Mouse (Mus musculus): ENCODE results near the gene Lpin2.

Lpin2 gene

DNA sequence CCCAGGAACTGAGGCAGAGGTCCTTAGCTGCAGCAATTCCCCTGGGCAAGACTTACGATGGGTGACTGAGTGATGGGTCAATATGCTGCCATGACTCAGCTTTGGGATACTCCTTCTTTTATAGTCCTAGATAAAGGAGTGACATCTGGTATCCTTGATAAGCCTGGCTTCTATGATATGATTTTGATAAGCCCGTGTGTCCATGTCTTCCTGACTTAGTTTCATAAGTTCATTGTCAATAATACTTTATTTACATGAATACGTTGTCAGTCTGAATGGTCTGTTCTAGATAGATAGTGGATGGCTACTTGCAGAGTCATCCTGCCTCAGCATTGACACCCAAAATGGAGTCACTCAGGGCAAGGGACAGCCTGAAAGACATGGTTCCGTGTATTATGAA, 11.2 kb upstream of the Lpin2 start:
- no peak for DNase-seq (ENCODE audit: low read depth, low spot score)

DNA sequence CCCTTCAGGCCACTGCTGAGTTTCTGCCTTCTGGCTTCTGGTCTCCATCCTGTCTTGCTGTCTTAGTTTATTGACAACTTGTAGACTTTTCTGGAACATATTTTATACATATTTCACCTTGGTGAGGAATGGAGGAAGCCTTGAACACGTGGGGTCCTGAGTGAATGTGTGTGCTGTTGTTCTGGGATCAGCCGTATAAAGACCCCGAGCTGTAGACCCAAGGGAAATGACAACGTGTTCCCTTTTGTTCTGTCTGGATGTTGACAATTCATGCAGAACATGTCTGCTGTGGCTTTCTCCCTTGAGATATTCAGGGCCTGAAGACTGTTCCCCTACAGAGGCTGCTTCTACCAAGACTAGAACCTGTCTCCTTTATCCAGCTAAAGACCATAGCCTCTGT, 5.0 kb upstream of the Lpin2 start:
- DNase-seq (ENCODE audit: low read depth, low spot score): no peak

DNA sequence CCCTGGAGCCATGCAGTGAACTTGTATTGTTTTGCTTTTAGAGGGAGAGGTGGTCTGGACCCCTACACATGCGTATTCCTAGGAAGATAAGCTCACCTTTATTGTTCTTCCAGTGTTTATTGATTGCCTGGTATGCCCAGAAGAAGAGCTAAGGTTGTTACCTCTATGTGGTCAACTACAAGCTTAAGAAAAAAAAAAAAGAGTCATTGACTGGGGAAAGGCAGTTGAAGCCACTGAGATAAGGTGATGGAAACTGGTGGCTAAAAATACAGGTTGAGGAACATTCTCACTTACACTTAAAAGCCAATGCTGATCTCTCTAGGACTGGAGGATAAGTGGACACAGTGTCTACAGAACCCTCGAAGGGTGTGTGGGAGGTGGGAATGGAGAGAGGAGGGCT, 4.4 kb upstream of the Lpin2 start:
- DNase-seq (ENCODE audit: low read depth, low spot score): no peak

DNA sequence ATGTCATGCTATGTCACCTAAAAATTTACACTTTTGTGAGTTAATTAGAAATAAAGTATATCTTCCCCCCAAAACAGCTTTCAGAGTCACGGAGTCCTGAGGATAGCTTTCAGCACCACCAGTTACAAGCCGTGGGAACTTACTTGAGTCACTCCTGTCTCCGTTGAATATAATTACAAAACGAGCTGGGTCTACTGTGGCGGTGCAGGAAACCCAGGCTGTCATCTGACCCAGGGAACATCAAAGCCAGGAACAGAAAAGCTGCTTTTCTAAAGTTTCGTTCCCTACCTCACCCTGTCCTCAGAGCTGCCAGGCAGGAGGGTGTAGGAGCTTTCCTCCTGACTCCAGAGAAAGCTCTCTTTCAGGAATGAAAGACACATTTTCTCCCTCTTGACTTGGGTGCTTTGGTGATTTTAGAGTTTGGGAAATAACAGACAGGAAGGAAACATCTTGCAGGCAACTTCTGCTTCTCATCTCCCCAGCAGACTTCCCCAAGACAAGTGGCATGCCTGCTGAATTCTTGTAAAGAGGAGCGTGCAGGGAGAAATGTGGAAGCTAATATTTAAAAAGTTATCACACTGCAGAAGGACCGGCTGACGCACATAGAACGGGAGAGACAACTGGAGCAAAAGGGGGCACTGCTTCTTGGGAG, 3.7 kb upstream of the Lpin2 start:
- peak; percentile 44 for DNase-seq (ENCODE audit: low read depth, low spot score)

DNA sequence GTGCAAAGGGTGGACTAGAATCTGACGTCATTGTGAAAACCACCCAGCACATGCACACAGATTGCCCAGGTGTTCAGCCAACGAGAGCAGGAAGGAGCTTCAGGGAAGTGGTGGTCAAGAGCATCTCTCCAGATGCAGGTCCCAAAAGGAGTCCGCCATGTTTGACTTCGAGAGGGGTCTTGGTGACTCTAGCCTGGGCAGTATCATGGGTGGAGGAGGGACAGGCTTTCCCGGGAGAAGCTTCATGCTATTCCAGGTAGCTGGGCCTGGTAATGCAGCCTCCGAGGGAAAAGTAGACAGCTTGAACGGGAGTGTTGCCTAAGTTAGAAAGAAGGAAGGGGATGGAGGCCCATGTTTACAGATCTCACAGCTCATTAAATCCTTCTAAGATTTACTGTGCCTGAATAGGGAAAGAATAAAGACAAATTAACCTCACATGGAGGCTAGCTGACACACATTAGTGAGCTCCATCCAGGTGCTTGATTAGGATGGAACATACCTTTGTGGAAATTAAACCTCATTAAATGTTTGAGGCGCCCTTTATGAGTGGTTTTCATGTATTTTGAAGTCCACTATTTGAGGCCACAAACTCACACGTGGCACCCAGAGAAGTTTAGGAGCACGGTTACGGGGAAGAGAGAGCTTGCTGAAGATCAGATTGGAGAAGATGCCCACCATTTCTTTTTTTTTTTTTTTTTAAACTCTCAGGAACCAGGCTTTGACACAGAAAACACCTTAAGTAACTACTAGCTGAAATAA, 2.6 kb upstream of the Lpin2 start:
- no peak for DNase-seq (ENCODE audit: low read depth, low spot score)

DNA sequence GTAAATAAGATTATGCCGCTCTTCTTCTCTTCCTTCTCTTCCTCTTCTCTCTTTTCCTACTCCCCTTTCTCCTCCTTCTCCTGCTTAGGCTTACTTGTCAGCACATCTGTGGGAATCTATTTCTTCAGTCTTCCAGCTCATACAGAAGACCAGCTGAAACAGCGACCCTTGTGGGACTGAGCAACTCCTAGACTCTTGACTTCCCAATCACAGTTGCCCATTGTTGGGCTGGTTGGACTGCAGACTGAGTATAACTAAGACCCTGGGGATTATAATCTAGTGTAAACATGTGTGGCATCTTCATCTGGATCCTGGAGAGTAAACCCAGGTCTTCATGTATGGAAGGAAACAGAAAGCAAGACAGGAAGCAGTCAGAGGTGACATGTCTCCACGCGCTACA, 1.8 kb upstream of the Lpin2 start:
- no peak for DNase-seq (ENCODE audit: low read depth, low spot score)

DNA sequence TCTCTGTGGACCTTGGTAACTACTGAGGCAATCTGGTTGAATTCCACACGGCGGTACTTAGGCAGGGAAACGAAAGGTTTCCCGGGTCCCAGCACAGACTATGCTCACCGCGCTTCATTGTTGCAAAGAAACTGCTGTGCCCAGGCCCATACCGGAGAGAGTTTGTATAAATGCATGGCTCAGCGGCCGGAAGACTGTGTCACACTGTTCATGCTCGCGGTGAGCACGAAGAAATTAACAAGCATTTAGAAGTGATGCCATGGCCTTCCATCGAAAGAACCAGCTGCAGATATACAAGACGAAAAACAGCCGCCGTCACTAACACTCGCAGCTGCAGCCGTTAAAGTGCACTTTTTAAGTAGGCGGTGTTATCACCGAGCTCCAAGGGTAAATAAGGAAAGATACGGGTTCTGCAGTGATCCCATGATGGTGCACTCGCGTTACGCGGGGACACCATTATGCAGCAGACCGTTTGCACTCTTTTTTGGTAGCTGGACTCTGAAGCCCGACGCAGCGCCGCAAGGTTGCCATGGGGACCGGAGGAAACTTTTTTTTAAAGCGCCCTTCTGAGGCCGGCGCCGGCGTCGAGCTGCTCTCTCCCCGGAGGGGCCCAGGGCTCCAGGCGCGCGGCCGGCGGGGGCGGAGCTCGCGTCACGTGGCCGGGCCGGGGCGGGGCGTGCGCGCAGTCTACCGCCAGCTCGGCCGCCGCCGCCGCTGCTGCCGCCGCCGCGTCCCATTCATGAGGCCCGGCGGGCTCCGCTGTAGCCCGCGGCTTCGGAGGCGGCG, 704 bp downstream of the Lpin2 start:
- DNase-seq (ENCODE audit: low read depth, low spot score): peak; percentile 93

DNA sequence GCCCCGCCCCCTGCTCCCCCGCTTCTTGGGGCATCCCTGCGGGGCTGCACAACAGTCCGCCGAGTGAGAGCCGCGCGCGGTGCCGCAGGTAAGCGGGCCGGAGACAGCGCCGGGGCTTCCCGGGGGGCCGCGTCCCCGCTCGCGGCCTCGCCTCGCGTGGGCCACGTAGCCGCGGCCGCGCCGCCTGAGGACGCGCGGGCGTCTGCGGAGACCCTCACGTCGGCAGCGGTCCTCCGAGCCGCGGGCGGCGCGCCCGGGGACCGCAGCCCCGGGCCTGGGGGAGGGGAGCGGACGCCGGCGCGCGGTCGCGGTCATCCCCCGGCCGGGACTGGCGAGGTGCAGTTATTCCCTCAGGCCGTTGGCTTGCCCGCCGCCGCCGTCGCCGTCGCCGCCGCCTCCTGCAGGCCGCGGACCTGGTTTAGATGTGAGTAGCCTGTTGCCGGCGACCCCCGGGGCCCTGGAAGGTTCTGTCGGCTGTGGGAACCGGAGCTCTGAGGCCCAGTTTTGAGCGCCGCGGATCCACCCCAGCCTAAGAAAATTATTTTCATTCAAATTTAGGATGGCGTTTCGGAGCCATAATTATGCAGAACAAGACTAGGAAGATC, 1.4 kb downstream of the Lpin2 start:
- peak; percentile 54 for DNase-seq (ENCODE audit: low read depth, low spot score)

DNA sequence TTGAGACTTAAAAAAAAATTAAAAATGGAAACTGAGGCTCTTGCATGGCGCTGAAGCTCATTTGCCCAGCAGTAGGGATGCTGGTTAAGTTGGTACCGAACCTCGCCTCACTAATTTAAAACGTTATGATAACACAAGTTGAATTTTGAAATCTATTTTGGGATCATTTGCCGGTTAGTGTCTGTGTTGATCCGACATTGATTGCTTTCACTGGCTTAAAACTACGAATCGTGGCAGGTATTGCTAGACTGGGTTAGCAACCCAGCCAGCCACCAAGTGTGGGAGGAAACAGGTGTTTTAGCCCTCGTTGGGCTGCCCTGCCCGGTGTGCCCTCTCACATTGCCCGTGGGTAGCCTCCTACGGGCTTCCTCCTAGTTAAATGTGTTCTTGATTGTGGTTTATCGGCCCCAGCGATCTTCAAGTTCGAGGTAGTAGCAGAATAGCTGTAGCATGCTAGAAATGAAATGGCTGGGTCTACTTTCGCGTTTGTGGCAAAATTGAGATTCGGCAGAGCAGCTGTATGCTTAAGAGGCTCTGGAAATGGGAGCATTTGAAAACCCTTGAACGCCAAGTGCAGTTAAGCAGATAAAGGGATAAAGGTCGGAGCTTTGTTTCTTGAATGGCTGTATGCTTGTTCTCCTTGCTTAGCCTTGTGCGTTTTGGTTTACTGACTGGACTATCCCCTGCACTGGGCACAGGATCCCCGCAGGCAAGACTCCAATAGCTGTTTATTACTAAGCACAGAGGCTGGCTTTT, 2.2 kb downstream of the Lpin2 start:
- peak; percentile 60 for DNase-seq (ENCODE audit: low read depth, low spot score)

DNA sequence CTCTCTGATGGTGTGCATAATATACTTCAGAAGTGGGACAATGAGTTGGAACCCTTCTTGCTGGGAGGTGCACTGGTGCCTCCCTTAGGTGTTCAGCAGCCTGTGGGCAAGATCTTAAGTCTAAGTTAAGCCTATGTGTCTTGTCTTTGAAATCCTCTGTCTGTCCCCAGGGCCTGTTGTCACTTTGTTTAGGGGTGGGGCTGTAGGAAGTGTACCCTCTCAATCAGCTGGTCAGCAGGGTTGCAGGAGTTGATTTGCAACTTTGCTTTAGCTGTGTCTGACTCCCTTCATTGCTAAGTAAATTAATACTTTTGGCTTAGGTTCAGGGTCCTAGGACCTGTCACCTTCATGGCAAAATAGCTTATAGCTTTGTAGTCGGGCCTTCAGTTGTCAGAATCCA, 3.0 kb downstream of the Lpin2 start:
- DNase-seq (ENCODE audit: low read depth, low spot score): no peak

DNA sequence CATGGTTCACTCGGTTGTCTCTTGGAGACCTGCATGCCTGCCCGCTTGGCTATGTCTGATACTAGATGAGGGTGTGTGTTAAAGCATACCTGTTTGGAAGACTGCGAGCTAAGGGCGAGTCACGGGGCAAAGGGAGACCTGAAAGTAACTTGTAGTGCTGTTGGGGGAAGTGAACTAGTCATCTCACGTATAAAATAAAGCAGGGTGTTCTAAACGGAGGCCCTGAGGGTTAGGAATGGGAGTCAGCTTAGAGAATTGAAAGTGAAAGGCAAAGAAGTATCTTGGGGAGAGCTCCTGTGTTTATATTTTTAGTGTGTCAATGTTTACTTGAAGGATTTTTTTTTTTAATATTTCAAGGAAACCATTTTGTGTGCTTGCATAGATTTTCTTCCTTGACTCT, 8.2 kb downstream of the Lpin2 start:
- peak; percentile 25 for DNase-seq (ENCODE audit: low read depth, low spot score)

DNA sequence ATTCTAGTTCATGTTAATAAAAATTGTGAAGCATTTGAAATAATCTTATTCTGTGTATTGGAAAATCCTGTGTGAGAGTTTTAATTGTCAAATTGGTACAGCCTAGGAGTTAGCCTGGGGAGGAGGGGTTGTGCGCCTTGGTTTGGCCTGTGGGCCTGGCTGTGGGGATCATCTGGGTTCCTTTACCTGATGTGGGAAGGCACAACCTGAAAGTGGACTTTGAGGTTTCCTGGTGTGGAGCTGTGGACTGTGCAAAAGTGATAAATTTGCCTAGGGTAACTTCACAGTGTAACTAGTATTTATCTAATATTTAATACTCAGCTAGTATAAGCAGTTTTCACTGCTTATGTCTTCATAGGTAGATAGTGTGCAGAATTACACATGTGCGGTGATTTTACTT, 8.7 kb downstream of the Lpin2 start:
- no peak for DNase-seq (ENCODE audit: low read depth, low spot score)

DNA sequence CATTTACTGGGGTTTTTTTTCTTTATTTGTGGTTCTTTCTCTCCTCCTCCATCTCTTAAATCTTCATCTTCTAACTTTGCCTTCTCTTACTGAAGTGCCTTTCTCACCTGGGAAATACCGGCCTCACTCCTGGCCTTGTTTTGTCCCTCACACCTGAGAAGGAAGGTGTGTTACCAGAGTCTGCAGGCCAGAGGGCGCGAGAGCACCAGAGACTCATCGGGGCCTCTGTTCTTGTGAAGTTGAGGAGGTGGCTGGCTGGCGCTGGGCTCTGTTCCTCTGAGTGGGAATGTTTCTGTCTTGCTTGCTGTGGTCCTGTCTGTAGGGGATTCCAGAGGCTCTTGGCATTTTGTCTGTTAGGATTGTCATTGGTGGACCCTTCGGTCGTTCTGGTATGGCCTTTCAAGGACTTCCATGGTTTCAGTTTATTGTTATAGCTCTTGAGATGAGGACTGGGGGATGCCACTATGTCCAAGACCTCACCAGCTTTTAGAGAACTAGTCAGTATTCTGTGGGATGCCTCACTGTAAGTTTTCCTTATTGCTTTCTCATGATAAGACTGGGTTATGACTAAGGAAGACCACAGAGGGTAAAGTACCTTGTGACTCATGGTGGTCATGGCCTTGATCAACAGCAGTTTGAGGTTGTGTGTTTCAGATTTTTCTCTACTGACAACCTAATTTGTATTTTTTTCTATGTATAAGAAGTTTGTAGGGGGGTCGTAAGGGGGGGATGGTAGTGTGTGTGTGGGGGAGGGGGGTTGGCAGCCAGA, 9.5 kb downstream of the Lpin2 start:
- peak; percentile 19 for DNase-seq (ENCODE audit: low read depth, low spot score)

DNA sequence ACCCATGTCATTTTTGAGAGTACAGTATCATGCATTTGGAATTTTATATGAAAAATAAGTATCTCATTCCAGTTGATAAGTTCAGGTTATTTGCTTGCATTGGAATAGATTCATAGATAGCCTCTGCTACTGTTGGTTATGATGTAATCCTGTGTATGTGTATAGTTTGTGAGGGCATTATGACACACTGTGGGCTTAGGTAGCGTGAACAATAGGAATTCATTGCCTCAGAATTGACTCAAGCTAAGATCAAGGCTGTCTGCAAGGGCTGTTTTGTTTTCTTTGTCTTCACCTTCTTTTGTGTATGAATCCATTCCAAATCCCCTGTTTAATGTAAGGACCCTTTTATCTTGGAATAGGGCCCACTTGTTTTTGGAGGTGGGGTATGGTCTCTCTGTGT, 10.7 kb downstream of the Lpin2 start:
- no peak for DNase-seq (ENCODE audit: low read depth, low spot score)

DNA sequence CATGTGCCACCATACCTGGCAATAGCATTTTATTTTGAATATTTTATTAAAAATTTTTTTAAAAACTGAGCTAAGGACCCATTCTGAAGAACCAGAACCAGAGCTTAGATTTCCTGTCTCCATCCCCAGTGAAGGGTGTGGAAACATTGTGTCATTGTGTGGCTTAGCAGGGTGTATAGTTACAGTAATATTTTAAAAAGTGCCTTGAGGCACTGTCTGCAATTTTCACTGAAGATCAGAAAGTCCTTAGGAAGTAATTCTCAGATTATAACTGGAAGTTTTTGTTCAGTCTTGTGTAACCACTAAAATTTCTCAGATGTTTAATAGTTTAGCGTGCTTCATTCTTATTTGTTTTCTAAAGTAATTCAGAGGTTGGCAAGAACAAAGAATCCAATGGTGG, 11.1 kb downstream of the Lpin2 start:
- no peak for DNase-seq (ENCODE audit: low read depth, low spot score)

DNA sequence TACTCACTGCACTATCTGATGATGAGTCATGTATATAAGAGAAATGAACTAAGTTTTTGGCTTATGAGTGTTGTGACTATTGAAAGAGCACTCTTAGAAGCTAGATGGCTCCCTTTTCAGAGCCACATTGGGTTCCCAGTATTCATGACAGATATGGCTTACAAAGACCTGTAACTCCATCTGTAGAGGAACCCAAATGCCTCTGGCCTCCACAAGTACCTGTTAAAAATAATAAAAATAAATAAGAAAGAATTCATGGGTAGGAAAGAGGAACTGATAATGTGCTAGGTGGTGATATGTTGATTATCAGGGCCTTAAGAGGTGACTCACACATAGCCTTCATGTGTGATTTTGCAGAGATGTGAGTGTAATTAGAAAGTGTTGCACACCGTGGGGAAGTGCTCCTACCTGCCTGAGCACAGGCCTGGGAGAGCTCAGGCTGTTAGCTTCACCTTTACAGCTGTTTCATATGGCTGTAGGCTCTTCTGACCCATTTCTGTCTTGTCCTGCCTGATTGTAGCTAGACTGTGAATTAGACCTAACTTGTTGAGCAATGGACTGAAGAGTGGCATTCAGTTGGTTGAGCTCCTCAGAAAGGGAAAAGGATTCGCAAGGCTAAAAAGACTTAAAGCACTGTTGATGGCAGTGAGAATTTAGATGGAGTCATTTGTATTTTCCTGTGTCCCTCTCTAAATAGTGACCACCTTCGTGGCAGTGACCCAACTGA, 12.7 kb downstream of the Lpin2 start:
- no peak for DNase-seq (ENCODE audit: low read depth, low spot score)

DNA sequence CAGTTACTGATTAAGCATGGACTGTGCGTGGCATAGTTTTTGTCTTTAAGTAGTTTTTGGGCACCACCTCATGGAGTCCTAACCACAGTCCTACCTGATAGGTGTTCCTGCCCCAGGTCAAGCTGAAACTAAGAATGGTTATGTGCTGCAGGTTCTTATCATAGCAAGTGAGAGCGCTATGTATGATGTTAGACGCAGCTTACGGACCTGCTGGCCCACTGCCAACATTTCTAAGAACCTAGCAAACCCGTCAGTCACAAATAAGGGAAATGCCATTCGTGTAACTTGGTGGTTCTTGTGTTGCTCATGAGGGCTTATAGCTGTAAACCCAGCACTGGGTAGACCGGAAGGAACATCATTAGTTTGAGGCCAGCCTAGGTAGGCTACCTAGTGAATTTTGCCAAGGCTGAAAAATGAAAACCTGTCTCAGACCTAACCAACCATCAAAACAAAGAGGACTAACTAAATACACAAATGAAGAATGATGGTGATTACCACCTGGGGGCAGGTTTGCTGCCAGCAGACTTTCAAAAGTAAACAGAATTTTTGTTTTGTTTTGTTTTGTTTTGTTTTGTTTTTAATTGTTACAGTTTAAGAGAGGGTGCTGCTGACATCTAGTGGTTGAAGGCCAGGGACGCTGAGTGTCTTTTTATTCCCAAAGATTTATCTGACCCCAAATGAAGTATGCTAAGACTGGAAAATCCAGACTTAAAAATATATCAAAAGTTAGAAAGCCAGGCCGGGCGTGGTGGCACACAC, 13.5 kb downstream of the Lpin2 start:
- peak; percentile 90 for DNase-seq (ENCODE audit: low read depth, low spot score)

DNA sequence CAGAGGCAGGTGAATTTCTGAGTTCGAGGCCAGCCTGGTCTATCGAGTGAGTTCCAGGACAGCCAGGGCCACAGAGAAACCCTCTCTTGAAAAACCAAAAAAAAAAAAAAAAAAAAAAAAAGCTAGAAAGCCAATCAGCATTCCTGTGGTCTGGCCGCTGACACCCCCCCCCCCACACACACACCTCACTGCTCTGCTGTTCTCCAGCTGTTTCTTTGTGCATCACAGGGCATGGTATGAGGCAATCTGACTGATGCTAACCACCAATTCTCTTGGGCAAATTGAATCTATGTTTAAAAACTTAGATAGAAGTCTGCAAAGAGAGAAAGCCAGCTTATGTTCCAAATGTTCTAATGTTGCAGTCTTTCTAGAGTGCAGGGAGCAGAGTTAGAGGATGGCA, 14.1 kb downstream of the Lpin2 start:
- no peak for DNase-seq (ENCODE audit: low read depth, low spot score)

DNA sequence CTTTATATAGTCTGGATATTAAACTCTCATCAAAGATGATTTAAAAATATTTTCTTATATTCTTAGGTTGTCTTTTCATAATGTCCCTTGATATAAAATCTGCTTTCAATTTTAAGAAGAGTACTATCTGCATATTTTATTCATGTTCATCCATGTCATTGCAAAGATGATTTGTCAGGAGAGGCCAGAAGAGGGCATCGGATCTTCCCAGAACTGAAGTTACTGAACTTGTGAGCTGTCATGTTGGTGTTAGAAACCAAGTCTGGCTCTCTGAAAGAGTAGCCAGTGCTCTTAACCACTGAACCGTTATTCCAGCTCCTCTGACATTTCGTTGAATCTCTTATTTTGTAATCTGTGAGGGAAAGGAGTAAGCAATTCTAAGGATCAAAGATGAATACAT, 17.0 kb downstream of the Lpin2 start:
- DNase-seq (ENCODE audit: low read depth, low spot score): no peak

Measured in CD4-positive, CD25-positive, alpha-beta regulatory T cell, adult 2 months (primary cell).